Mouse (Mus musculus): ENCODE data around the gene Akap6.

Akap6 gene

DNA sequence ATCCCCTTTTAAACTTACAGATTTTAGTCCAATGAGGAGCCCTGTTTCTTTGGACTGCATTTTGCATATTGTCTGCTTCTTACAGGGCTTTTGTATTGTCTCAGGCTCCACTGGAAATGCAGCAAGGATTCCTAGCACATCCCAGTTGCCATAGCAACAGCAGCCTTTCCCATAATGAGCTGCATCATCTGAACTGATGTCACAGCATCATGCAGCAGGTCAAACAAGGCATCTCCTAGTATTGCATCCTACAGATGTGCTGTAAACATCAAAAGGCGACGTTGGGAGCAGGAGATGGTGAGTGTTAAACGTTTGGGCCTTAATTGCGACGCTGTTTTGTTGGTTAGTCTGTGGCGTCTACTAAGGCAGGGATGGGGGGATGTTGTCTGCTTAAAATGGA lies at the start of gene Akap6:
Akap6 (plus strand) TSS at position 238 of the 400 bp plus-strand sequence.
- no peak for DNase-seq

DNA sequence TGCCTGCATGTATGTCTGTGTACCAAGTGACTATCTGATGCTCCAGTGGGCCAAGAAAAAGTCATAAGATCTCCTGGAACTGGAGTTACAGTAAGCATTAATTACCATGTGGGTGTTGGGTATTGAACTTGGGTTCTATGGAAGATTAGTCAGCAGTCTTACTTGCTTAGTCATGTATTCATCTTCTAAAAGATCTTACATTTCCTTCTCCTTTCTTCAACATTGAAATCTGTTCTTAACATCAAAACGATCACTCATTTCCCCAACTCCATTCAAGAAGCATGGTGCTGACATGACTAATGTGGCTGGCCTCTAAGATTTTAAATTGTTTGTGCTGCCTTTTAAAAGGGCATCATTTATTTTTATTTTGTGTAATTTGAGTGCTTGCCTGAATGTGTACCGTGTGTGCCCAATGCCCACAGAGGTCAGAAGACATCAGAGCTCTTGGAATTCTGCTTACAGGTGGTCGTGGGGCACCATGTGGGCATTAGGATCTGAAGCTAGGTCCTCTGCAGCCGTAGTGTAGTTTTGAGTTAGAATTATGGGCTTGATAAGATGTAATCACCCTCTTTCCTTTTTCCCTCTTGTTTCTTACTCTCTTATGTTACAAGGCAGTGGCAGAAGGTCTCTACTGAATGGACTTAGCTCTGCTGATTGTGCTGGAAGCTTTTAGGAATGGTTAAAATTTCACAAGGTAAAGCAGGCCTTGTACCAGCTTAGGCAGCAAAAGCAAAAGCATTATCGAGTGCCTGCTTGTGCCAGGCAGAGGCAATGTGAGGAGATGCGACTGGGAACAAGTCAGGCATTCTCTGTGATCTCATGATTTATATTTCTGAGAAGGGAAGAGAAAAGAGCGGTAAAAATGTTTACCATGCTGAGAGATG lies 36.0 kb upstream of the Akap6 start:
- no peak for DNase-seq

DNA sequence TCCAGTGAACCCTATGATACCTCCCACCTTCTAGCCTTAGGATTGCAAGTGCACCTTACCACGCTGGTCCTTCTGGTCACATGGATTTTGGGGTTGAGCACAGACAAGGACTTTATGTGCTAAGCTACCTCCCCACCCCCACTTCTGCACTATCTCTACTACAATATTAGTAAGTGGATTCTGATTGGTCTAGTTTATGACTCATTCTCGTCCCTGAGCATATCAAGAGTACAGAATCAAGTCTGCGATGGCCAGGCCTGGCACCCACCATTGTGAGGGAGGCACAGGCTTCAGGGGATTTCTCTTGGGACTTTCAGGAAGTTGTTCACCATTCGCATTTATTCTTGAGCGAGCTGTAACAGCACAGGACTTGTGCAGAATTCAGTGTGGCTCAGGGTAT lies 34.2 kb upstream of the Akap6 start:
- no peak for DNase-seq

DNA sequence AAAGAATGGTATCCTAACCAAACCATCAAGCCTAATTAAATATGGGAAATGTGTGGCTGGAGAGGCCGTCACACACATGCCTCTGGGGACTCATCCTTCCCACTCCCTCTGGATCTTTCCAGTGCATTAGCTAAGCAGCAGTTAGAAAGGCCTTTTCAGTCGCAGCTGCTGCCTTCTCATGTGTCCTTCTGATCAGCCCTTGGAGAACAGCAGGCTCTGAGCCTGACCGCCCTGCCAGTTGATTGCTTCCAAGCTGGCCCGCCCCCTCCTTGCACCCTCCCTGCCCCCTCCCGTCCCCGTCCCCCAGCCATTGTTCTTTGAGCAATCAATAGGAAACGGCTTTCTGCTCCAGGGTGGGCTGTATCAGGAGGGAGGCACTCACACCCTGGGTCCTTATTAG lies 27.7 kb upstream of the Akap6 start:
- DNase-seq: peak; percentile 38 to 56

DNA sequence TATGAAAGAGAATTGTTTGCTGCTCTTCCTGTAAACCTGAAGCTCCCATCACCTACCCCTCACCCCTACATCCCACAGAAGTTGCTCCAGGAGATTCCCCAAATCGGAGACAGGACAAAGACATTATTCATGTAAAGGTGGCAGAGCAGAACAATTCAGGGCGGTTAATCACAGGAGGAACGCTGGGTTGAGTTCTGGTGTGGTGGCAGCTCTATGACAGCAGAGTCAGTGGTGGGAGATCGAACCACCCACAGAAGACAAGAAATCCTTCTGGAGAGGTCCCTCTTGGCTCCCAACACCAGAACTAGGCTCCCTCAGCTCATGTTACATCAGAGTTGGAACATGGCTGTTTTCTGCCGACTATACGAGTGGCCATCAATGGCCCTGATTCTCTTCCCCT lies 27.2 kb upstream of the Akap6 start:
- DNase-seq: no peak

DNA sequence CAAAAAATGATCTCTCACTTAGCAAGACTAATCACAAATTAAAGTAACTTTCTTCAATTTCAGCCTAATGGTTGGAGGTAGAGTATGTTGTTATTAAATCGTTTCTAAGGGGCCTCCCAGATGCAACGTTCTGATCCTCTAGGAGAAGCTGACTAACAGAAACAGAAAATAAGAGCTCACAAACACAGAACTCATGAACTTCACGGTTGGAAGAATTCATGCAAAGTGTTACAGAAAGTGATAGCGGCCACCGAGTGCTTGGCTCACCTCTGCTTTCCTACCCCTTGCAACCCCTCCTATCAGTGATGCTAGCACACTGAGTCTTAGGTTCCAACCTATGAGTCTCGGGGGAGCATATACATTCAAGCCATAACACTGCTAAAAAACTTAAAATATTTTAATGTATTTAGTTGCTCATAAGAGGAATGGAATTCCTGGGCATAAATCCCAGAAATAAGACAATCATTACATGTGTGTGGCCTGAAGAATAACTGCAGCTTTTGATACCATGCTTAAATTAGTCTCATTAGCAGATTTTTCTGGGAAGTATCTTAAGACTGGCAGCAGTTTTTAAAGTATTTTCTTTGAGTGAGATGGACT lies 25.7 kb upstream of the Akap6 start:
- no peak for DNase-seq

DNA sequence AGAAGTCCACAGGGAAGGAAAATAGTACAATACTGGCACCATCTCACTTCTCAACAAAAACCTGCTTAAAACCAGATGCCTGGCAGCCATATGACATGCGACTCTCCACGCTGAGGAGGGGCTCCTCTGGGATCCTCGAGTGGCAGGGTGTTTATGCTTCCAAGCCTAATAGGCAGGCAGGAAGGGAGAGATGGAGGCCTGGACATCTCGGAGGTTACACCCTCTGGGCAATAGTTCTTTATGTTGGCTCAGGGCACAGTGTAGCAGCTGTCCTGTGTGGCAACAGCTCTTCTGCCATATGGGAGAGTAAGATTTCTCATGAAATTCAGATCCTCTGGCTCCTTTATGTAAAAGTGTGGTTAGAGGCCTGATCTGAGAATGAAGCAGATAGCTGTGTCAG lies 24.2 kb upstream of the Akap6 start:
- DNase-seq: no peak

DNA sequence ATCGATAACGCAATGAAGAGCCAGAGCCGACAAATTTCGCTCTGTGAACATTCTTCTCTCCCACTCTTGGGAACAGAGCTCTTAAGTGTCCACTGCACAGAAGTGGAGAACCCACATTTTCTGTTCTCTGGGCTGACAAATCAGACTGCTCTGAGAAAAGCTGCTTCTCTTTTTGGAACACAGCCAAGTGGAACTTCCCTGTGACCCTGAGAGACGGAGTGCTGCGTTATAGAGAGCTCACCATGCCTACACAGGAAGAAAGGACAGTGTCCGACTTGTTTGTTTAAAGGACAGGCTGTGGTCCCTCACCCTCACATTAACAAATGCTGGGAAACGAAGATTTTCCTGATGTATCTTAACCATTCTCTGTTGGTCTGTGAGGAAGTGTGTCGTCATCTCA lies 11.8 kb upstream of the Akap6 start:
- no peak for DNase-seq

DNA sequence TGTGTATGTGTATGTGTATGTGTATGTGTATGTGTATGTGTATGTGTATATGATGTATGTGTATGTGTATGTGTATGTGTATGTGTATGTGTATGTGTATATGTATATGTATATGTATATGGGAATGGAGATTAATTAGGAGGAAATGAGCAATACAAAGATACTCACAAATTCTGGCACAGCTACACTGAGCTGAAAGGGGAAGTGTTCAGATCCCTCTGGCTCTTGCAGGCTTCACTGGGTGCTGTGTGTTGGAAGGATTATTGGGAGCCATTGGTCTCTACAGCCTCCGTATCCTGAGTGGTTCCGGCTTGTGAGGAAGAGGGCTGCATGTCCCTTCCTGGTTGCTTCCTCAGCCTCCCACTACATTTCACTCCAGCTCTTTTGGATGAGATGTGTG lies 10.5 kb upstream of the Akap6 start:
- no peak for DNase-seq

DNA sequence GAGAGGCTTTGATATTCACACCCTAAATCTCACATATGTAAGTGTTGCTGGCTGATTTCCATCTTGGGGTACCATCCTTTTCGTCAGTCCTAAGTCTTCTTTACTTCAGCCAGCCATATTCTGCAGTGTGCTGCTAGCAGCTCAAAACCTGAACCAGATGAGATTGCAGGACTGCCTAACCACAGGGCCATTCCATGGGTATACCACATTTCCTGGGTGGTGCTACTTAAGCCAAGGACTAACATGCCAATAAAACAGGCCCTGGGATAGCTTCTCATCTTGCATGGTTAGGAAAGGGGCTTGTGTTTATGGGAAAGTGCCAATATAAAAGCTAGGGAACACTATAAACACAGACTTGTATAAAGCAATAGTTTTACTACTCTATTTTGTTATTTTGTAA lies 7.6 kb upstream of the Akap6 start:
- DNase-seq: no peak

DNA sequence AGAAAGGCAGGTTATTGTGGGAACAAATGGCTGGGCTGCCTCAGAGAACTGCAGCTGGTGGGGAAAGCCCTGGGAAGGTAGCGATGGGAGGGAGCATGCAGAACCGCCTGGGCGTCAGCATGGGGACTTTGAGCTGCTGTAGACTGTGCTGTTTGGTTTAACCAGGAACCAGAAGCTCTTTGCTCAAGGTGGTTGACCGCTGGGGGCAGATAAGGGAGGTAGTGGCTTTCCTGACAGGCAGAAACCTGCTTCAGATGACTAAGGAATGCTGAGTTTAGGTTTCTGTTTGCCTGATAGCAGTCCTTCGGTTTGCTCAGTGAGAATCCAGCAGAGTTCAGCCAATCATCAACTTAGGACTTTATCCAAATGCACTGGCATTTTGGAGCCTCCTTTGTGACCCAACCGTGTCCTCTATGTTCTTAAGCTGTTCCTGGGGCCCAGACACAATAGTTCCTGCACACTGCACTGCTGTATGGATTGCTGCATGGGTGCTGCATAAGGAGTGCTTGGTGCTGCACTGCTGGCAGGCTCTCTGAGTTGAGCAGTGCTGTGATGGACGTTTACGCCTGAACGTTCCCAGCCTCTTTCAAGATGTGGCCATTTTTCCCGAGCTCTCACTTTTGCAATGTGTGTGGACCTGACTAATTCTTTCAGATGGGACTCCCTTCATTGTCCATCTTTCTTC lies 6.8 kb upstream of the Akap6 start:
- DNase-seq: peak; percentile 4 to 18

DNA sequence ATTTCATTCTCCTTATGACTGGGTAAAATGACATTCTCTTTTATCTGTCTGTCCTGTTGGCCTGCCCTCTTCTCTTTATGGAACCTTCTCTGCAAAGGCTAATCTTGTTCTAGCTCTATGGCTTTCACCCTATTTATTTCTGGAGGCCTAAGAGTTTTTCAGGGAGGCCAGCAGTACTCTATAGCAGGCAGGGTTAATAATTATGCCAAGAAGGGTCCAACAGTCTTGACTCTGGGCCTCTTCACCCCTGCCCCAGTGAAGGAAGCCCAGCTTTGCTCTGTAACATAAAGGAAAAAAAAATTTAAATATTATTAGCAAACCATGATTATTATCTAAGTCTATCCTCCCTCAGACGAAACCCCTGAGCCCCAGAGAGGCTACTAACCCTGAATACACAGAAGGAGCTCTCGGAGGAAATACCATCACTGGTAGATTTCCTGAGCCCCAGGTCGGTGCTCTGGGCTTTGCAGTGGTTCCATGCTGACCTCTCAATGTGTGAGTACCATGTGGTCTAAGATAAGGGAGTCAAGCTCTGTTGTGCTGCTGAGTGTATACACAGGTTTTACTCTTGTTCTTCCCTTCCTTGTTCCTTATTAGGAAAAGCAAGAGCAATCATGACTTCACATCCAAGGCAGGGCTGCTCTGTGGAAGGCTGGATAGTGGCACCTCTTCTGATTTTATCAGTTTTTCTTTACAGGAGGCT lies 1.6 kb upstream of the Akap6 start:
- no peak for DNase-seq

DNA sequence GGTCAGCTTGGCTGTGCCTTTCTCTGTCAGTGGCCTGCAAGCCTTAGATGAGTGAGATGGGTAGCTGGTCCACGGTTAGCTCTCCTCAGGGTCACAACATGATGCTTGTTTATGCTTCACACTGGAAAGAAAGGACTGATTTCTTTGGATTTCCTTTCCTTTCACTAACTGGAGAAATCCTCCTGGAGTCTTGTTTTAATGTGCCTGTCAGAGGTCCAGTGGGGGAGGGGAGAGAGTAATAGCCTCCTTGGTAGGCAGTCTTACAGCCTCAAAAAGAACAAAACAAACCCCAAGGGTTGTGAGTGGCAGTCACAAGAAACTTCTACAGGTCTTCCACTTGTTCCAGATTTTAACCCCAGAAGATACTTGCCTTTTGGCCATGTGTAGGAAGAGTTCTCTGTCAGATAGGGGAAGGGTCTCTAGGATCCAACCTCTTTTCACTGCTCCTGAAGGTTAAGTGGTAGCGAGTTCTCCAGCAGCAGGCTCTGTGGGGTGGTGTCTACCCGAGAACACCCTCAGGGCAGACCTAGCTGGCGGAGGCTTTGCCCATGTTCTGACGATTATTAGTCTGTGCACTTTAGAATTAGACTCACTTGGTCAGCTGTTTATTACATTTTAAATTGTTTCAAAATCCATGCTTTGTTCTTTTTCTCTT lies 780 bp upstream of the Akap6 start:
- DNase-seq: no peak

DNA sequence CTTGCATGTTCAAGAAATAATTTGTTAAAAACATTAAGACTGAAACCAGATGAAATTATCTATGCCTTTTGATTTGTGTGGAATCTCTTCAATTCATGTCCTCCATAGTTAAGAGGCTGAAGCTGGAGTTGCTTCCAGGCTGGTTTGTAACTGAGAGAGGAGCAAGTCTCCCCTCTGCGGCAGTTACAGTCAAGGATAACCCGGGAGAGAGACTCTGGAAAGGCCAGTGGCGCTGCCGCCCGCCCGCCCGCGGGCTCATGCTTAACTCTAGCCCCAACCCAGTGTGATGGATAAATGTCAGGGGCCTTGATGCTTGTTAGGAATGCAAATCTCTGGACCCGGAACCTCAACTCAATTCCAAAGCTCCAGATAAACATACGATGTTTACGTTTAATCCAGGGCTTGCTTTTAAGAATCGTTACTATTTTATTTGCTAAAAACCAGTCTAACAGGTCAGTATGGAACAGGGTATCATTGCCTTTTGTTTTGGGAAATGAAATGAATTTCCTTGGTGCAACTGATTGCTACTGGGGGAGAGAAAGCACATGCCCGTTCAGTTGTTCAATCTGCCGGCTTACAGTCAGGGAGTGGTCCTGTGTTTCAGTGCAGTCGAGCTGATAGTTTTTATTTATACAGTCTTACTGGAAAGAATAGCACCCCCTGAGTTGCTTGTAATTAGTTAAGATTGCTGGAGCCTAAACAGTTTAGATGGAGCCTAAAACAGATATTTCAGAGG lies 946 bp downstream of the Akap6 start:
- DNase-seq: peak in 1 of 2 experiments; percentile 7

DNA sequence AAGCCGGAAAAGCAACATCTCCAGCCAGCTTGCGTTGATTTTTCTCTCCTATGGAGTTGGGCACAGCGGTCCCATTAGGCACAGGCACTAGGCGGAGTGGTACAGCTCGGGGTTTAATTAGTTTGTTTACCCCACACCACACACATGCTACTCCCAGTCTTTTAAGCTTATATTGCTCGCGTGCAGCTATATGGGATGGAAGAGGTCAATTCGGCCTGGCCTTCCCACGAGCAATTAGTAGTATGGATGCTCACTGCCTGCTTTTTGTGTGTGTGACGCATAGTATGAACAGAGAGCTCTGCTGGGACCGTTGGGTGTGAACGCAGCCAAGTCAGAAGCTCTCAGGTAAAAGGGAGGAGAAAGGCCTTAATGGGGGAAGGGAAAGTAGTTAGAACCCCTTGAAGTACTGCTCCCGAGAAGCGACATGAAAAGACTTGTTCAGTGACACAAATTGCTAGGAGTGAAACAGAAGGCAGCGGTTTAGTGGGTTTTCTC lies 1.6 kb downstream of the Akap6 start:
- DNase-seq: peak; percentile 5 to 28

DNA sequence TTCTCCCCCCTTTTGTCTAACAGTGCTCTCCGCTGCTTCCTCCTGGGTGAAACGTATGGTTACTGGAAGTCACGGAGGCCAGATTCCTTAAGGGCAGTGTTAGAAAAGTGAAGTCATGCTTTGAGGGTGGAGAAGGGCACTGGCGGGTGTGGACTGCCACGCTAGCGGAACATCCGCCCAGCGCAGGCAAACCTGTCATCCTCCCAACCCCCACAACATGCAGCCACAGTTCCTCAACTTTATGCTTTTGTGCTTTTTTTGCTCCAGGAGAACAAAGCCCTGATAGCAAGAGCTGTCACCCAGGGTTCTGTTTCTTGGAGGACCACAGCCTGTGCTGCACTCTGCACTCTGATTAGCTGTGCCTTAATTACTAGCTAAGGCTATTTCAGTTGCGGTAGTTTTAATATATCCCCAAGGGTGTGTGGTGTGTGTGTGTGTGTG lies 2.0 kb downstream of the Akap6 start:
- DNase-seq: peak; percentile 36 to 61

DNA sequence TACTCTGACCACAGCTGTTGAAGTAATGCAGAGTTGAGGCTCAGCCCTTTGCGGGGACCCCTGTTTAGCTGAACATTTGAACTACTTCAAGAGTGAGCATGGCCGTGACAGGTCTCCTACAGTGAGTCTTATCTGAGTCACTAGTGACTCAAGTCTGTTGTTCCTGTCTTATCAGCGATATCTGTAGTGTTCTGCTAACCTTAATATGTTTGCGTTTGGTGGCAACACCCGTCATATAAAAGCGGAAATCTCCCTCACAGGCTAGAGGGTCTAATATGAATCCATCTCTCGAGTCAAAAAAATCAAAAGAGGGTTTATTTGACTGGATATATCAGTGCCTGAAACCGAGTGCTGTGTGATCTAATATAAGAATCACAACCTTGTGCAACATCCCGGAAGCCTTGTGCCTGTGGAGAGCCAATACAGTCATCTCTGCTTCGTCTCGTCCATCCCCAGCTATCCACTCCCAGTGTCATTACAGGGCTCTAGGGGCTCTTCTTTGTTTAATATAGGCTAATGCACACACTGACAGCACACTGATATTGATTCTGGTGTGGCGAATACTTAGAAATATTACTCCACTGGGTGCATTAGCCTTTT lies 3.3 kb downstream of the Akap6 start:
- DNase-seq: no peak

DNA sequence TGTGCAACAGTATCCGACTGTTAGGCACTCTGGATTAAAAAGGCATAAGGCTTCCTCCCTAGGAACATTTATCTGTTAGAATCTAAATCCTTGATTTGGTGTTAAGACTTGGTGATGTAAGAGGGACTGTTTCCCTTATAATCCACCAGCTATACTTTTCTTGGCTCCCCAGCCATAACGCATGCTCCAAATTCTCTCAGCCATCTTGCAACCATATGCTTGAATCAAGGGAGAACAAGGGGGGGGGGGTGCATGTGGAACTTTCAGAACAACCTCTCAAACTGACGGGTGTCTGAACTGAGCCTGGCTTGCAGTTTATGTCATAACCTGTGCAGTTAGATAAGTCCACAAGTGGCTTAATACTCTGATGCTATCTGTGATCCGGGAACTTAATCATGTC lies 4.9 kb downstream of the Akap6 start:
- no peak for DNase-seq

DNA sequence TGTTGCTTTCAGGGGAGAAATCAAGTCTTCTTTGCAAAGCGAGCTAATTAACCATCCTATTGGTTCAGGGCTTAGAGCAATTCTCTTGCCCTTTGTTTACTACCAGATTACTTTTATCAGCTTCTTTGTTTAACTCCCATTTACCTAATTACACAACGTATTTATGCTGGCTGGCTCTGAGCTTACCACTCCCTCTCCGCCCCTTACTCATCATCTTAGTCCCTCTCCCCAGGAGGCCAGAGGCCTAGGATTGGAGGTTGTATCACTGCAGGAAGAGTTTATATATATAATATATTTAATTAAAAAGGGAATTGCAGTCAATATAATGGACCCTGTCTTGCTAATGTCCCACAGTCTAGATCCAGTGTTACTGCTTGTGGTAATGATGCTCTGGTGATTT lies 5.6 kb downstream of the Akap6 start:
- no peak for DNase-seq

DNA sequence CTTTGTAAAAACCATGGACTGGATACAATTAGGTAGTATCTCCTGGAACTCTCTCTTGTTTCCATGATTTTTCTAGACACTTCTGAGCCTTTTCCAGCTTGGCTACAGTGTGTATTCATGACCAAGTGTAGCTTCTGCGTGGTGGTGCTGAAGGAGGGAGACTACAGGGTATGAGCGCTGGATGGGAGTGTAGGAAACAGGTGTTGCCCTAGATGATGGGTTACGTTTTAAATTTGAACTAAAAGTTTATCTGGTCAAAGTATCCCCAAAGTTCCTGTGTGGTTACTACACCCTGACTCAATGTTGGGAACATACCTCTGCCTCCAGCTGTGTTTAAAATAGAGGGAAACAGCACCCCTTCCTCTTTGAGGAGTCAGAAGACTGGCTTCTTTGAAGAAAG lies 12.2 kb downstream of the Akap6 start:
- no peak for DNase-seq

Data from kidney, postnatal 4 days (tissue).